ENCODE assay signal across 8 mouse cellular contexts in the genomic region with DNA sequence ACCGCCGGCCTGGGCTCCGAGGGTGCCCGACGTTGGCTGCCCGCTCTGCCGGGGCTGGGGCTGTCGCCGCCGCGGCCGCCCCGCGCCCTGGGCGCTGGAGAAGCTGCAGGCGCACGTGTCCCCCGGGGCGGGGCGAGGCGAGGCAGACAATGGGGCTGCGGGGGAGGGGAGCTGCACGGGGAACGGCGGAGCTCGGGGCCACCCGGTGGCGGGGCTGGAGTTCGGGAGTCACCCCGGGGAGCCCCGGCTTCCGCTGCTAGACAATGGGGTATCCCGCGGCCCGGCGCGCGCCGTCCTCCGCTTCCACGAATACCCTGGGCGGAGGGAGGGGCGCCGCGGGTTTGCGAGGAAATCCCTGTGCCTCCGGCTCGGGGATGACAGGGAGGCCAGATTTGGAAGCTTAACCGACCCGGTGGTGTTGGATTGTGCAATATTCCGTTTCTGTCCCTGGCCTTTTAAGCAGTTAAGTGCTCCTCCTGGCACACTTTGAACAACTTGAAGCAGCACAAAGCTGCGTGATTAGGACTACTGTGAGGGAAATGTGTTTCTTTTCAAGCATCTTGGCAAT. TPM values are rescaled to one million over a fixed set of nuclear protein-coding genes. Genes with fewer than 3 reads are reported as not detected.
DNase-seq lines count a peak whose midpoint lies in the region; ATAC-seq lines count a peak whose summit lies in the region.

No protein-coding gene starts in this region.

- DNase-seq in 416B (ENCODE audit: low read depth): peak; percentile 86
- peak; percentile 75 for DNase-seq in T-cell, adult 2 months (ENCODE audit: low spot score)
- DNase-seq in cerebellum, postnatal 36 days: peak; percentile 76 to 84
- DNase-seq in gastrocnemius, postnatal 36 days: peak; percentile 81 to 84
- no peak for DNase-seq in liver, embryonic 13.5 days
- peak; percentile 86 to 91 for DNase-seq in thymus, postnatal 36 days

- H3K4me2 ChIP-seq in liver, embryonic 13.5 days: peak overlapping the region; percentile 97
- H3K4me2 ChIP-seq in neural tube, embryonic 13.5 days: peak overlapping the region; percentile 61

- H3K27ac ChIP-seq in liver, embryonic 13.5 days: peak overlapping the region; percentile 85
- peak overlapping the region; percentile 100 for H3K27ac ChIP-seq in neural tube, embryonic 13.5 days (replicated peaks)

- peaks cover 14% of the 10 kb centered on the region for H3K36me3 ChIP-seq in liver, embryonic 13.5 days
- H3K36me3 ChIP-seq in neural tube, embryonic 13.5 days: peaks cover under 1% of the 10 kb centered on the region

- intact Hi-C loops in gastrocnemius, postnatal 36 days (cut with DNase I): no loop called here

- peak overlapping the region; percentile 80 for H3K9ac ChIP-seq in liver, embryonic 13.5 days
- H3K9ac ChIP-seq in neural tube, embryonic 13.5 days: peak overlapping the region; percentile 95

- WGBS in liver, embryonic 13.5 days (ENCODE audit: insufficient replicate concordance): under 1% methylated on average over 52 of the region's 52 CpGs
- 1% methylated on average over 35 of the region's 52 CpGs for WGBS in neural tube, embryonic 13.5 days

- H3K4me3 ChIP-seq in liver, embryonic 13.5 days (replicated peaks): peak overlapping the region; percentile 98
- peak overlapping the region; percentile 94 for H3K4me3 ChIP-seq in neural tube, embryonic 13.5 days

- peaks cover 43% of the 10 kb centered on the region for H3K4me1 ChIP-seq in liver, embryonic 13.5 days (replicated peaks)
- peaks cover 30% of the 10 kb centered on the region for H3K4me1 ChIP-seq in neural tube, embryonic 13.5 days (replicated peaks)

- H3K9me3 ChIP-seq in liver, embryonic 13.5 days (replicated peaks): no peaks in the 10 kb centered on the region
- no peaks in the 10 kb centered on the region for H3K9me3 ChIP-seq in neural tube, embryonic 13.5 days

- ATAC-seq in inflammation-experienced regulatory T-cells, adult 6 months: peak; percentile 33
- ATAC-seq in liver, embryonic 13.5 days (ENCODE audit: low read depth): no peak
- no peak for ATAC-seq in neural tube, embryonic 13.5 days (ENCODE audit: low read depth)

- H3K27me3 ChIP-seq in liver, embryonic 13.5 days: peaks cover 6% of the 10 kb centered on the region; the same call in 1 of the 2 replicates
- H3K27me3 ChIP-seq in neural tube, embryonic 13.5 days: no peaks in the 10 kb centered on the region

RNA-seq across cellular contexts. Expression of gene Syncrip, which starts 0.5 kb away (rescaled TPM):
- 10 to 100 TPM; 34.9 to 55.0 TPM for total RNA-seq in gastrocnemius, postnatal 36 days (2021)
- polyA plus RNA-seq in inflammation-experienced regulatory T-cells, adult 6 months (2017; shearing (Covaris generic)): 100 to 1,000 TPM; 101 to 143 (median 101) TPM
- 52.5 and 77.9 TPM in 2 replicates for polyA plus RNA-seq in liver, embryonic 13.5 days (2015; fragmentation: Nextera tagmentation; extraction: Ambion mirVana)
- polyA plus RNA-seq in neural tube, embryonic 13.5 days (2015; fragmentation: Nextera tagmentation; extraction: Ambion mirVana): 76.1 and 85.3 TPM in 2 replicates

RNA-seq across cellular contexts. Expression of gene Gm20537, which starts 26.5 kb away (rescaled TPM):
- under 1 TPM; 0.44 to 0.77 TPM for total RNA-seq in gastrocnemius, postnatal 36 days (2021)
- under 1 TPM in 2 of 3 experiments, not detected in 1; 0.89 to 0.94 TPM for polyA plus RNA-seq in inflammation-experienced regulatory T-cells, adult 6 months (2017; shearing (Covaris generic))
- polyA plus RNA-seq in liver, embryonic 13.5 days (2015; fragmentation: Nextera tagmentation; extraction: Ambion mirVana): not detected in 2 replicates
- 1.5 TPM in 1 of 2 replicates, not detected in the other for polyA plus RNA-seq in neural tube, embryonic 13.5 days (2015; fragmentation: Nextera tagmentation; extraction: Ambion mirVana)

RNA-seq across cellular contexts. Expression of gene Snx14, which starts 44.2 kb away (rescaled TPM):
- 10 to 100 TPM in 1 of 2 experiments, 1 to 10 TPM in 1; 9.9 to 11.9 TPM for total RNA-seq in gastrocnemius, postnatal 36 days (2021)
- 10 to 100 TPM; 39.9 to 44.0 (median 43.0) TPM for polyA plus RNA-seq in inflammation-experienced regulatory T-cells, adult 6 months (2017; shearing (Covaris generic))
- polyA plus RNA-seq in liver, embryonic 13.5 days (2015; fragmentation: Nextera tagmentation; extraction: Ambion mirVana): 11.8 and 15.6 TPM in 2 replicates
- polyA plus RNA-seq in neural tube, embryonic 13.5 days (2015; fragmentation: Nextera tagmentation; extraction: Ambion mirVana): 26.6 and 28.1 TPM in 2 replicates
